Mouse (Mus musculus): Measurements from ENCODE around the gene S100a10.

The S100a10 gene

DNA sequence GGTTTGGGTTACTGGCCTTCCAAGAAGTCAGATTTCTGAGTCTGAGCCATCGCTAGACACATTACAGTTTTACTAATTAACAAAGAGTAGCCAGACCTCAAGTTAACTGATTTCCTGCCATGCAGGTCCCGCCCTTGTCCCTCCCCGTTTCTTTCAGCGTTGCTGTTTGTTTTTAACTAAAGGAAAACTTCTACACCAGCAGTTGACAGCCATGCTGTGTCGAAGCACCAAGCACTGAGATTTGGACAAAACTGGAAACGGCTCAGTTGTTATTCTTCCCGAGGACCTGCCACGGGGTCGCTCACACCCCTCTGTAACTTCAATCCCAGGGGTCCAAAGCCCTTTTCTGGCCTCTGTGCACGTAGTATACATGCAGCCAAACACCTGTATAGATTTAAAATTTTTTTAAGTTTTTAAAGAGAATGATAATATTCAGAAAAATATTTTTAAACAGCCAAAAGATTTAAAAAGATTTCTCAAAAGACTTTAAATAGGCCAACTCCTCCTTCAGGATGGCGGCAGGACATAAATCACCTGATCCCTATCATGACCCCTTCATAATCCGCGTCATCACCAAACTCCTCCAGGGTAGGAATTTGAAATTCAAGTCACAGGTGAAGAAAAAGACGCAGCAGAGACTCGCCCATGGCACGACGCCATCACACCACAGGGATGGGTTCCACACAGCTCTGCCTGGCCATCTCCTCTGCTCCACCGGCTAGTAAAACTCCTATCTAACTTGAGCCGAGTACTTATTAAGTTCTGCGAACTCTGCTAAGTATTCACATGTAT is 6.9 kb upstream of the S100a10 start:
- no peak for DNase-seq (ENCODE audit: low read depth)

DNA sequence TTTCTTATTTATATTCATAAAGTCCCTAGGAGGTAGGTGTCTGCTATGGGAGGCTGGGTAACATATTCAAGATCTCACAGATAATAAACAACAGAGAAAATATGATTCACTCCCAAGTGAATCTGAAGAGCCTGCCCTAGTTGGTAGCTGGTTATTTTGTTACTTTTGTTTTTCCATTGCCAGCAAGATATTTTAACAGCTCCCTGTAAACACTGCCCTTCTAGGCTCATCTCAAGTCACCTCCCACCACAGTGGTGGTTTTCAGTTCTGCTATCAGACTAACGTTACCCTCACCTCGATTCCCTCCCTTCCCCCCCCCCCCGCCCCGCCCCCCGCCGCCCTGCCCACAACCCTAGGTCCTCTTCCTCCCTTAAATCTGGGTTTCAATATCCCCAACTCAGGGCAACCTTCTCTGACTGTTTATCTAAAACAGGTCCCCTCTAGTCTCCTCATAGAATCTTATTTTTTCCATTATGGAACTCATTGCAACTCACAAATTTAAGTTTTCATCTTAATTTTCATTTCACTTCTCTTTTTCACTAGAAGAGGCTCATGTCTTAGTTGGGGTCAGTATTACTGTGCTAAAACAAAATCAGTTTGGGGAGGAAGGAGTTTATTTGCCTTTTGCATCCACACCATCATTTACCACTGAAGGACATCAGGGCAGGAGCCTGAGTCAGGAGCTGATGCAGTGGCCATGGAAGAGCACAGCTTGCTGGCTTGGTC is 6.2 kb upstream of the S100a10 start:
- DNase-seq (ENCODE audit: low read depth) = no peak

DNA sequence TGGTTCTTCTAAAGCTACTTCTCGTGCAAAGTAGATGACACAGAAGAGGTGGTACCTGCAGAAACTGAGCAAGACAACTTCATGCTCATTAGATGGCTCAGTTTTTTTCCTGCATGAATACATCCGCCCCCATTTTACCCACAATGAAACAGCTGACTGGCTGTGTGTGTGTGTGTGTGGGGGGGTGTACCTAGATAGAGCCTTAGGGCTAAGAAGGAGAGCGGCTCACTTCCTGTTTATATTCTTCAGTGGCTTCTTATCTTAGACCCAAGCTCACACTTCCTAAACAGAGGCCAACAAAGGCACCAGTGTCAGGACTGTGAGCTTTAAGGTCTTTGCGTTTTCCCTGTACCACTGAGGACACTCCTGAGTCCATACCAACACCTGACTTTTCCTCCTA is 4.9 kb upstream of the S100a10 start:
- no peak for DNase-seq (ENCODE audit: low read depth)

DNA sequence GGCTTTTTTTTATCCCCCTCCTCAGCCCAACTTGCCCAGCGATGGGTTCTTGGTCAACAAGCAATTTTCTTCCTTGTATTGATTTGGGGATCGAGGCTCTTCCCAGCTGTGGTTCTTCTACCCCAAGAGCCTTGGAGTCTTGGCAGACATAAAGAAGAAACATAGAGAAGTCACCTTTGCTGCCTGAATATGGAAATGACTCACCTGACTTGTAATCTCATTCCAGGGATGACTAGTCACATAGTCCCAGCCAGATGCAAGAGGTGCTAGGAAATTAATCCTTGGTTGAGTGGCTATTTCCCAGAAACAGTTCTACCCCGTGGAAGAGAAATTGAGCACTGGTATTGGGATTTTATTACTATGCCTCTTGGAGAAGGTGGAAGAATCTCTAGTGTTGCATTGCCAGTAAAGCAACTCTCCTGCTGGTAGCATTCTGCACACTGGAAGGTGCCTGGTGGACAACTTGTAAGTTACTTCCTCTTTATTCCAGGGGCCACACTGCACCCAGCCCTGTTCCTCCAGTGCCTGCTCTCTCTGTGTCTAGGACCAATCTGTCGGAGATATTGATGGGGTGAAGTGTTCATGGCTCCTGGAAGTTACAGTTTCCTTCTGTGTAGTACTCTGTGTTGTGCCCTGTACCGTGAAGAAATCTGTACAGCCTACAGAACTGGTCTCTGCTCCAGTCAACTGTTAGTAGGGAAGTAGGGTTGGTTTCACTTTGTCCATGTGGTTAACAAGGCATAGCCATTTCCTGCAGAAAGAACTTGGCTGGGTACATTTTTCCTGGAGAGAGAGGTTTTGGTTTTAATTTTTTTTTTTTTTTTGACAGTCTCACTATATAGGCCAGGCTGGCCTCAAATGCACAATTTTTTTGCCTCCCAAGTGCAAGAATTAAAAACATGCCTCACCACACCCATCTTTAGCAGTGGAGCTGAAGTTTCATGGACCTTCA is 2.7 kb upstream of the S100a10 start:
- no peak for DNase-seq (ENCODE audit: low read depth)

DNA sequence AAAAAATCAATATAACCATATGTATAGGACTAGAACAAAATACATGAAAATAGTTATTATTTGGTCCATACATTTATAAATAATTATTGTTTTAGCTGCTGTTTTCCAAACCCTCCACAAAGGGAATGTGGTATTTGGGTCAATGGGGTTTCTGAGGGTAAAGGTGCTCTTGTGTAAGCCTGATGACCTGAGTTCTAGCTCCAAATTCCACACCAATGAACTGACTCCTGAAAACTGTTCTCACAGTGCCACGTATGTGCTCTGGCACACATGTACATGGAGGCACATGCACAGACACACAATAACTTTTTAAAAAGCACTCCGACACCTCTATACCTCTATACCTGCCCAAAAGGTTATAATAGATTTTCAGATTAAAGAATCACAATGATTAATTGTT is 1.6 kb upstream of the S100a10 start:
- DNase-seq (ENCODE audit: low read depth) = no peak

DNA sequence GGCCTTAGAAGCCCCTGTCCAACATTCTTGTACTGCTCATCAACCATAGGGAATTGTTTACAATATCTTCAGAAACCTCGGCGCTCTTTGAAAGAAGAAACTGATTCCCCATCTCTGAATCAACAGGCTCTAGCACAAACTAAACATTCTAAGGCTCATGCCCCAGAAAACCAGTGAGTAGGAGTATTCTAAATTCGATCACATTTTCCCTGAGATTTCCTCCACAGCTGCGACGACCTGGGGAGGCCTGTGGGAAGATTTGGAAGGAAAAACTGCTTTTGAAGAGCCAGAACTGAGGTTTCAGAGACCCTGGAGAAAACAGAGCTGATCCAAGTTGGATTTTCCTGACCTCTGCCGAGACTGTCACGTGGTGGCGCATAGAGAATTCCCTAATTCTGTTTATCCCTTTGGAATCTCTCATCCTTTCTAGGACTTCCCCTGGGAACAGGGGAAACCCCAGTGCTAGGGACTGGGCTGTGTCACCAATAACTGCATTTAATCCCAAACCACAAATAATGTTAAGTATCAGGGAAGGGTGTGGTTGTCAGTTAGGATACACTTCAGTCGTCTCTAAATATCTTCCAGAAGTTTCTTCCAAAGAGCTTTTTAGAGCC is 1.0 kb upstream of the S100a10 start:
- no peak for DNase-seq (ENCODE audit: low read depth)

DNA sequence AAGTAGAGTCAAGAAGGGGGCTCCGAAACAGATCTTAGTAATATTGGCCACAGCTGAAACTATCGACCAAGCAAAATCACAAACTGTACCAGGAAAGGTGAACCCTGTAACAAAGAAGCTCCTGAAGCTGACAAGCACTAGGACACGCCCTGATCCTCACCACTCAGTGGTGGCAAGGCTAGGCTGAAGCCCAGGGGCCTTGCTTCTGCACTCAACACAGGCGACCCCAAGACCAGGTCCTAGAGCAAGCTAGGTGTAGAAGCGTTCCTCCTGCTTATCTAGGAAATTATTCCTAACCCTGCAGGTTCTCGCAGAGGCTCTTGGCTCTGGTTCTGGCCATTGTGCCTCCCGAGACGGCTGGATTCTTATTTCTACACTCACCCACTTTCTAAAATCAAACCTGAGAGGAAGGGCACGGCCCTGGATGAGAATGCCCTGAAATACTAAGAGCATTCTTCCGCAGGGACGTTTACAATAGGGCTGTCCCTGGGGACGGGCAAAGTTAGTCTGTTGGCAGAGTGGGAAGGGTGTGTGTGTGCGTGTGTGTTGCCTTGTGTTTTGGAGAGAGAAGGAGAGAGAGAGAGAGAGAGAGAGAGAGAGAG is 400 bp upstream of the S100a10 start:
- DNase-seq (ENCODE audit: low read depth) = no peak

DNA sequence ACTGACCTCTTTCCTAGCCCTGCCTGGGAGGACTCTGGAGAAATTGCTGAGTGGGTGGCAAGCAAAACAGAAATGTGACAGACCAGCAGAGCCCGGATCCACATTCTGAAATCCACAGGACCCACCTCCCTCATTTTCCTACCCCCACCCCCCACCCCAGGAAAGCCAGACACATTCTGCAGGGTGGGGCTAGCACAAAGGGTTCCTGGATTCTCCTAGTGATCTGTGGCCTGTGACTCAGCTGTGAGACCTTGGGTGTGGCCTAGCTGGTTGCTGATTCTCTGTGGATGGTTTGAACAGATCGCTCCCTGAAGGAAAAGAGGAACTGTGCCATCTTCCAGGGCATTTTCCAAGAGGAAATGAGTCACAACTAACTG is 986 bp downstream of the S100a10 start:
- no peak for DNase-seq (ENCODE audit: low read depth)

DNA sequence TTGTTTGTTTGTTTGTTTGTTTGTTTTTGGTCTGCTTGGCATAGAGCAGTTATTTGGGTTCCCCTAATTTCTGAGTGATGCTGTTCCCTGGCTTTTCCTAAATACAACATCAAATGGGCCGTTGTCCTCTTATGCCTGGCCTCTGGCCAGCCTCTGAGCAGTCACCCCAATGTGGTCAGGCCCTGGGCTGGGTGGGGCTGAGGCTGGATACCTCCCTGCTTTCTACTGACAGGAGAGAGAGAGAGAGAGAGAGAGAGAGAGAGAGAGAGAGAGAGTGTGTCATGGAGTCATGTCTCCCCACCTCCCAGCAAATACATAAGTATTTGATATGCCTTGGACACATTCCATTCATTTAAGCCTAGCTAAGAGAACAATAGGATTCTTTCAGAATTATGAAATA is 1.7 kb downstream of the S100a10 start:
- DNase-seq (ENCODE audit: low read depth) = no peak

DNA sequence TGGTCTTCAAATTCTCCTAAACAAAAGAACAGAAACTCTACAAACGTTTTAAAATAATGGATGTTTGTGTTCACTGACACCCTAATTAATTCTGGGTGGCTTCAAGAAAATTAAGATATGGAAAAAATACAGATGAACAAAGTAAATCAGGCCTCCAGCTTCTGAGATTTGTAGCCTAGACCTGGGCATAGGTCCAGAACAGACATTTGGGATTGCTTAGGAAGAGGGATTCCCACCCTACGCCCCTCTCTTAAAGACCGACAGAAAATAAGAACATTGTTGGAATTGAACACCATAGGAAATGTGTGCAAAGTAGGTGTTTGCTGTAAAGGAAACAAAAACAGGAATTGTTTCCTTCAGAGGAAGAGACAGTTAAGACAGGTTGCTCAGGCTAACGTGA is 2.6 kb downstream of the S100a10 start:
- DNase-seq (ENCODE audit: low read depth) = no peak

DNA sequence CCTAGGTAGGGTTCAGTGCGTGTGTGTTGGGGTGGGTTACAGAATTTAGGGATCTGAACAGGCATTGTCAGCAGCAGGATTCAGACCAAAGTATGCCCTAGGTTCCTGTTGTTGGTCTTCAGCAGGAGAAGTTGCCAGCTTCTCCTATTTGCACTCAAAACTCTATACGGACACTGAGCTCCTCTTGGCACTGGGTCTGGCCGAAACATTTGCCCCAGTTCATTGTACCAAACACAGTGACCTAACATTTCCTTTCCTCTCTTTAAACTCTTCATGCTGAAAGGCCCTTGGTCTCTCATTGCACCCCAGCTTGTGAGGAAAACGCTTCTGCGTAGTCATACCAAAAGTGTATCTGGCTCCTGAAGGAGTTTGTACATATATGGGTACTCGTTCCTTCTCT is 5.1 kb downstream of the S100a10 start:
- DNase-seq (ENCODE audit: low read depth) = no peak

DNA sequence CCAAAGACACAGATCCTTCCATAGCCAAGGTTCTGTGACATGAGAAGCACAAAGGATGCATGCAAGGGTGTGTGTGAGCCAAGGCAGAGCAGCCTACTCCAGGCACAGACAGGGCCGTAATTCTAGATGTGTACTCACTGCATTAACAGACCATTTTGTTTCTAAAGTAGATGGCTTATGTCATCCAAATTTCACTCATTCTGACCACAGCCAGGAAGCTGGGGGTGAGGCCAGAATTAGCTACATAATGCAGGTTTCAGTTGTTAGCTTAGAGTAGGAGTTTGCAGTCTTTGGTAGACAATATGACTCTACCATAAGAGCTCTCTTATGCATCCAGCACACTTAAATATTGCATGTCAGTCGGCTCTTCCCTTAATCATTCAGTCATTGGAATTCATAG is 7.5 kb downstream of the S100a10 start:
- no peak for DNase-seq (ENCODE audit: low read depth)

DNA sequence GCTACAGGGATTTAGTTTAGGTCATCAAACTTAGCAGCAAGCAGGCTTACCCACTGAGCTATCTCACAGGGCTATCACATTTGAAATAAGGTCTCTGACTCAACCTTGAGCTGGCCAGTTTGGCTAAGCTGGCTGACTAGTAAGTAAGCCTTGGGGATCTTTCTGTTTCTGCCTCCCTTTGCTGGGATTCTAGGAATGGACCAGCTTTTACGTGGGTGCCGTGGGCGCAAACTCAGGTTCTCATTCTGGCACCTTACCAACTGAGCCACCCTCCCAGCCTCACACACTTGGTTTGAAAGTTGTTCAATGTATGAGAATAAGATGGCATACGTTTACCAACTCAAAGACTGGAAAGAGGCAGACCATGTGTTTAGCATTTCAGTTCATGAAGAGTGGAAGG is 8.3 kb downstream of the S100a10 start:
- DNase-seq (ENCODE audit: low read depth) = no peak

DNA sequence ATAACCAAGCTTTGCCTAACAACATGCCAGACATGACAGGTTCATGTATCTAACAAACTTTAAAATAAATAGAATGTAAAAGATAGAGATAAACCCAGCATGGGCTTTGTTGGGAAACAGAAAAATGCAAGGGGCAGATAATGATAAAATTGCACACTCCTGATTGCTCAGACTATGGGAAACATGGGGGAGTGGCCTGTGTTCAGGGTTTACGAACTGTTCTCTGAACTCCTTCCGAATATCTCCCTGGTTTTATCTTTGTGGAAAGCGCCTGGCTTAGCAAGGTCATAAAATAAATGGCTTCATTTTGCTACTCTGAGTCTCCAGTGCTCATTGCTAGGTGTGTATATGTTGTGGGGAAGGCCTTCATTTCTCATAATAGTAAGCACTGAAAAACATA is 12.0 kb downstream of the S100a10 start:
- no peak for DNase-seq (ENCODE audit: low read depth)

DNA sequence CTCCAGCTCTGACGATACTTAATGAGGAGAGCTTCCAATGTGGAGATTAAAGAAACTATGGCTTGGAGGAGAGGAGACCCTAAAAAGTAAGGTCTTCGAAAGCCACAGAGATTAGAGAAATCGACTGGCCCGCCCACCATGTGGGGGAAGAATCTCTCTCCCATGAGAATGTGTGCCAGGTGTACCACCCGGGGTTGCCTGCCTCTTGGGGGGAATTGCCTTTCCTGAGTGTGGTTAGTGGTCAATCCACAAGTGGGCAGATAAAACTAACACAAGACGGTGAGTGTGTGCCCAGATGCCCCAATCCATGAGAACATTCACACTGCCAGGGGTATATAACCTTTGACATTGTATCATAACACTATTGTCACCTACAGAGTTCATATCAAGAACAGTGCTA is 12.8 kb downstream of the S100a10 start:
- DNase-seq (ENCODE audit: low read depth) = no peak

DNA sequence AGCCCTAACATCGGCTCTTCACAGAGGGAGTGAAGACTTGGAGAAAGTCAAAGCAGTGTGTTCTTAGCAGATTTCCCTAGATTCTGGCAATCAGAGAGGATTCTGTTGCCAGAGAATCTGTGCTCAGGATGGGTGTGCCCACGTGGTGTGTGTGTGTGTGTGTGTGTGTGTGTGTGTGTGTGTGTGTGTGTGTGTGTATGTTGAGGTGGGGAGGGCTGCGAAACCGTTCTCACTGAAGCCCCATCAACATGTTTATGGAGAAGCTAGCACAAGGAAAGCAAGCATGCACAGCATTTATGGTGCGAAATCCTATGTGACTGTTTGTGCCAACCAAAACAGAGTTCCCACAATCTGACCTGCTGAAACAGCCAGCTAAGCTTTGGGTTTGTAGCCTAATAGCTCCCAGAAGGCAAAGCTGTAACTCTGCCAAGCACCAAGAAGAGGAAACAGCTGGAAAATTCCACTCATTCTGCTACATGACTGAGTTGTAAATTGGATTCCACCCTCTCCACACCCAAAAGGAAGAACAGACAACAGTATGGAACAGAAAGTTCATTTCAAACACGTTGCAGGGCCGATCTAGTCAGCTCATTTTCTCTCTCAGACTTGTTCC is 13.7 kb downstream of the S100a10 start:
- DNase-seq (ENCODE audit: low read depth) = no peak

DNA sequence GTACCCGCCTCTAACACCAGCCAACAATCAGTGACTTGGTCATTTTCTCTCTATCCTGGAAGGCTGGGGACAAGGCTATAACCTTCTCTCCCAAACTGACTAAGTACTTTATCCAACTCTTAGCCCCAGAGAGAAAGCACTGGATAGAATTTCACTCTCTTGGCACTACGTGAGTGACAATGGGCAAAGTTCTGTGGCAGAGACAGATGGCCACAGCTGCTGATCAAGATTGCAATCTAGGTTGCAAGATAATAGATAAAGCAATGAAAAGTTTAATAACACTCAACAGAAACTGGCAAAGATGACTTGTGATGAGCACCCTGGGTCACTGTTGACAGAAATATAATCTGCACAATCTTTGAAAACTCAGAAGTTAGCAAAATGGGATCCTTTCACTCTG is 14.2 kb downstream of the S100a10 start:
- DNase-seq (ENCODE audit: low read depth) = no peak

DNA sequence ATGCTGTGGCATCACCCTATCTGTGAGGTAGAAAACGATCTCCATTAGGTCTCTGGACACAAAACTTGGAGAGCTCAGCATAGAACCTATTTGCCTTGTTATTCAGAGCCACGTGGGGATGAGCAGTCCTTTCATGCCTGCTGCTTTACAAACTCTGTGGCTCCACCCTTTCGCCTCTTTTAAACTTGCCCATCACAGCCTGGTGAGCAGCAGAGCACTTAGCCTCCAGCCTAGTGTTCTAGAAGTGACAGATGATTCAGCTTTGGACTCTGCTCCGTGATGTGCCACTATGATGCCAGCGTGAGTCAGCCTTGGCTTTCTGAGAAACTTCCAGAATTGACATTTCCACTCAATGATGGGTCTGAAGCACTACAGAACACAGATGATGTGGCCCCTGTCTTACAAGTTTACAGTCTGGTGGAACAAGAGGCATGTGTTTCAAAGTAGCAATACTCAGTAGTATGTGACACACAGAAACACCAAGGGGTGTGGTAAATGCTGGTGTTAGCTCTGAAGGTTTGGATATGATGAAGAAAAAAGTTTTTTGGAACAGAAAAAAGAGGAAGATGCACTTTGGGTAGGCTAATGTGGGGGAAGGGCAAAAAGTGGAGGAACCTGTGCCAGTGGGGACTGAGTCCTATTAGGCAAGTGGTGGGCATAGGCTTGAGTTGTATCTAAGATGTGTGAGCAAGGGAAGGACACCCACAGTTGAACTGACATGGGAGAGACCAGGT is 17.3 kb downstream of the S100a10 start:
- no peak for DNase-seq (ENCODE audit: low read depth)

DNA sequence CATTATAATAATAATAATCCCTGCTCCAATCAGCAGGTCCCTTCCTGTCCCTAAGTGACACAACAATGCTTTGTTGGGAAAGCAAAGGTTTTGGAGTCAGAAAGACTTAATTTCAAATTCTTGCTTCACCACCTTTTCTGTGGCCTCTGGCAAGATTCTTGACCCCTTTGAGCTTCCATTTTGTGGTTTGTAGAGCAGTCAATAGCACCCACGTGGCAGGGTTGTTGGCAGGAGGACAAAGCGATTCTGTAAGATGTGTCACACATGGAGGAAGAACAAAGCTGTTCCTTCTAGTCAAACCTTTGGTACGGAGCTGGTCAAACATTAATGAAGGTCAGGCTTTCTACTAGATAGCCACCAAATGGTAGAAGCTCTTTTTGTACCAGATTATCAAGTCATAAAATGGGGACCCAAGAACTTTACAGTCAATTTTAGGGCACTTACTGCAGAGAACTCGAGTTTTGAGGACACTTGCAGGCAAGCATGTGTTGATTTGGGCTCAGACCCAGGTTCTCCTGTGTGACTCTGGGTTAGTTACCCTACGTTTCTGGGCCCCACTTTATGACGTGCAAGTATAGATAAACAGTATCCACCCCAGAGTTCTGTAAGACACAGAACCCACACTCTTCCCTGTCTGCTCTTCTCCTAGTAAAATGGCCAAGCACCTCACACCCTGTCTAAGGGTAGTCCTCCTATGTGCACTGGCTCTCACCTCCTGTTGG is 24.6 kb downstream of the S100a10 start:
- no peak for DNase-seq (ENCODE audit: low read depth)

DNA sequence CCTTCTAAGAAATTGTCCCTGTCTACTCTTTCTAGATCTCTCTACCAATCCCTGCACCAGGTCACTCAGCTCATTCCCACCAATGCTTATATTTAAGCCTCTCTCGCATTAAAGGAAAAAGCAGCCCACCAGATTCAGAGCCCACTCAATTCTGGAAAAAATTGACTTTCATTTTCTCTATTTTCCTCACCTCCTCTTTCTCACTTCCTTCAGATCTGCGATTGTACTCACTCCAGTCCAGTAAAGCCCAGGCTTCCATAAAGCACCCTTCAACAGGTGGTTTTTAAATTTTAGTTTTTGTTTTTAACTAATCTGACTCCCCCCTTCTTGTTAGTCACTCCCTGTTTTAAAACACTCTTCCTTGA is 25.1 kb downstream of the S100a10 start:
- no peak for DNase-seq (ENCODE audit: low read depth)
